Mouse (Mus musculus): ENCODE measurements around the gene Vars. TPM values are rescaled to one million over a fixed set of nuclear protein-coding genes. Genes with fewer than 3 reads are reported as not detected.

Vars gene
- polyA plus RNA-seq, 1 experiment from 2014 or later = 51.1 TPM

DNA sequence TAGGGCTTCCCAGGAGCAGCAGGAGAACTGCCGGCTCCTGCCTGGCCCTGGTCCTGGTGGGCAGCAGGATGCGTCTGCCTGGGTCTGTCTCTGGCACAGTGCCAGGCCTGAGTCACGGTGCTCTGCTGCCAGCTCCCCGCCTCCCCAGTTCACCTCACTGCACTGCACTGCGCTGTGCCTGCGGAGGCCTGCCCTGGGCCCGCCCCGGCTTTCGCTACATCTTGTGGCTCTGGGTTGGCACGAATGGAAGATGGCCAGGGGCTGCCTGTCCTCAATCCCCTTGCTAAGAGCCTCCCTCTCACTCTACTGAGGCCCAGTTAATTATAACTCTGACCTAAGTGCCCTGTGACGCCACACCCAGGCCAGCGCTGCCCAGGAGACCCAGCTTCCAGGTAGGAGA lies 15.6 kb downstream of the Vars start, which contains the start of gene Vwa7:
Gene Vwa7 (plus strand): TSS at position 204 of the 400 bp plus-strand sequence.
- peaks cover under 1% of the 10 kb centered on the region; the same call in 1 of the 2 replicates for H3K4me1 ChIP-seq (ENCODE audit: control insufficient read depth, insufficient read depth, low read length)
- no peak within 1 kb of the TSS for H3K27ac ChIP-seq (replicated peaks; ENCODE audit: low read depth, low read length)
- H3K4me2 ChIP-seq (ENCODE audit: low read length) = no peak within 1 kb of the TSS
- DNase-seq (peak; percentile 61), ATAC-seq (ENCODE audit: low FRiP score, low TSS enrichment) (peak; percentile 31; the same call in 1 of the 2 replicates)
- no peaks in the 10 kb centered on the region for H3K27me3 ChIP-seq (ENCODE audit: control insufficient read depth, insufficient read depth, low read length)
- 63% methylated on average over 12 of the region's 12 CpGs for WGBS
- no peak within 1 kb of the TSS for H3K4me3 ChIP-seq (replicated peaks; ENCODE audit: low read depth, low read length)
- no peaks in the 10 kb centered on the region for H3K9me3 ChIP-seq (ENCODE audit: control insufficient read depth, low read length)
- H3K9ac ChIP-seq (replicated peaks; ENCODE audit: low read length) = no peak within 1 kb of the TSS; the same call in 1 of the 2 replicates
- H3K36me3 ChIP-seq (ENCODE audit: control insufficient read depth, insufficient read depth, low read length) = peaks cover 56% of the 10 kb centered on the region

DNA sequence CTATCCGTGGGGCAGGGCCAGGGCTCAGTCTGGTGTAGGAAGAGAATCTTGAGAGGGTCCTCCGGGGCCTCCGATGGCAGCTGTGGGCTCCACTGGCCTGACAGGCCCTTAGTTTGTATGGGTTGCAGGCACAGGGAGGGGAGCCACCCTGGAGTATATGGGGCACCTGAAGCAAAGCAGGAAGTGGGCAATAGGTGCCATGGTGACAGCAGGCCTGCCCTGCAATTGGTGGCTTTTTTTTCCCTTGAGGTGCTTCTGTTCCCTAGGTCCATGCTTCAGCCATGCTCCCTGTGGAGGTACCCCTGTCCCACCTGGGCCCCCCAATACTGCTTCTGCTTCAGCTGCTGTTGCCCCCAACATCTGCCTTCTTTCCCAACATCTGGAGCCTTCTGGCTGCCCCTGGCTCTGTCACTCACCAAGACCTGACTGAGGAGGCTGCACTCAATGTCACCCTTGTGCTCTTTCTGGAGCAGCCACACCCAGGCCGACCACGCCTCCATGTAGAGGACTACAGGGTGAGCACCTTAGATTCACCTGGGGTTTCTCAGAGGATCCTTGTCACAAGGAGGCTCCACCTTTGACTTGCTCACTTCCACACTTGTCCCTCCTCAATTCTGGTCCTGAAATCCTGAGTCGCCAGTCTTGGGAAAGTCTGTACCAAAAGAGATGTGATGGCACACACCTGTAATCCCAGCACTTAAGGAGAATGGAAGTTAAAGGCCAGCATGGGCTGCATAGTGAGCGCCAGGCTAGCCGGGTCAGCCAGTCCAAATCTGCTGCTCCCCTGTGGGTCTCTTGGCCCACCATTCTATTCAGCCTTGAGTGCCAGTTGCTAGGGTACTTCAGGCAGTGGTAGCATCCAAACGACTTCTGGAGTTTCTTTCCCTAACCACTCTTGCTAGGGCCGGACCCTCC lies 16.3 kb downstream of the Vars start:
- H3K9me3 ChIP-seq (ENCODE audit: control insufficient read depth, low read length) = no peaks in the 10 kb centered on the region

GRCm38 (mm10) chr17:35017706-35018030 lies 16.9 kb downstream of the Vars start:
- Histone ChIP-seq H3K27me3 (ENCODE audit: control insufficient read depth, insufficient read depth, low read length) (no peaks in the 10 kb centered on the region), H3K4me2 (ENCODE audit: low read length) (no peak overlapping the region)
- no peak for DNase-seq

More for the DNA sequence above, 16.3 kb downstream of the Vars start:
- ATAC-seq (ENCODE audit: low FRiP score, low TSS enrichment) (no peak), DNase-seq (no peak)
- Histone ChIP-seq H3K4me2 (ENCODE audit: low read length) (no peak overlapping the region), H3K9ac (replicated peaks; ENCODE audit: low read length) (no peak overlapping the region; the same call in 1 of the 2 replicates), H3K27ac (replicated peaks; ENCODE audit: low read depth, low read length) (no peak overlapping the region), H3K27me3 (ENCODE audit: control insufficient read depth, insufficient read depth, low read length) (no peaks in the 10 kb centered on the region), H3K4me1 (ENCODE audit: control insufficient read depth, insufficient read depth, low read length) (peaks cover 3% of the 10 kb centered on the region; the same call in 1 of the 2 replicates), H3K4me3 (replicated peaks; ENCODE audit: low read depth, low read length) (no peak overlapping the region), H3K36me3 (ENCODE audit: control insufficient read depth, insufficient read depth, low read length) (peaks cover 49% of the 10 kb centered on the region)
- WGBS = 82% methylated on average over 10 of the region's 10 CpGs

DNA sequence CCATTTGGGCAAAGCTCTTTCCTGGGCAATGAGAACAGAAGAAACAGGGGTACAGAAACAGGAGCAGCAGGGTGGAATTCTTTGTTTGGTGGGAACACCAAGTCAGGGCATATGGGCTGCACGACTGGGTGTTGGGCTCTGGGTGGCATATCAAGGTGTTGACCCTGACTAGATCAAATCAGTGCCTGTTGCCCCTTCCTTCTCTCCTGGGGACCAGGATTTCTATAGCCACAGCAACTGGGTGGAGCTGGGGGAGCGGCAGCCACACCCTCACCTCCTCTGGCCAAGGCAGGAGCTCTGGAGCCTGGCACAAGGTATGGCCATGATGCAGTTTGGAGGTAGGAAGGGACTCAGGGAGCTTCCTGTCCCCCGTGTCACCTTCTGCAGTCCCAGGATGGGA lies 17.4 kb downstream of the Vars start:
- Histone ChIP-seq H3K9ac (replicated peaks; ENCODE audit: low read length) (no peak overlapping the region), H3K36me3 (ENCODE audit: control insufficient read depth, insufficient read depth, low read length) (peaks cover 38% of the 10 kb centered on the region), H3K9me3 (ENCODE audit: control insufficient read depth, low read length) (no peaks in the 10 kb centered on the region), H3K4me1 (ENCODE audit: control insufficient read depth, insufficient read depth, low read length) (peaks cover 3% of the 10 kb centered on the region; the same call in 1 of the 2 replicates), H3K4me2 (ENCODE audit: low read length) (no peak overlapping the region), H3K27me3 (ENCODE audit: control insufficient read depth, insufficient read depth, low read length) (no peaks in the 10 kb centered on the region), H3K4me3 (replicated peaks; ENCODE audit: low read depth, low read length) (no peak overlapping the region), H3K27ac (replicated peaks; ENCODE audit: low read depth, low read length) (no peak overlapping the region)
- ATAC-seq (ENCODE audit: low FRiP score, low TSS enrichment) = no peak
- DNase-seq = no peak
- WGBS = 70% methylated on average over 3 of the region's 3 CpGs

More at GRCm38 (mm10) chr17:35017706-35018030, 16.9 kb downstream of the Vars start:
- Histone ChIP-seq H3K9me3 (ENCODE audit: control insufficient read depth, low read length) (no peaks in the 10 kb centered on the region), H3K27ac (replicated peaks; ENCODE audit: low read depth, low read length) (no peak overlapping the region), H3K9ac (replicated peaks; ENCODE audit: low read length) (no peak overlapping the region), H3K4me1 (ENCODE audit: control insufficient read depth, insufficient read depth, low read length) (peaks cover 3% of the 10 kb centered on the region; the same call in 1 of the 2 replicates), H3K4me3 (replicated peaks; ENCODE audit: low read depth, low read length) (no peak overlapping the region), H3K36me3 (ENCODE audit: control insufficient read depth, insufficient read depth, low read length) (peaks cover 43% of the 10 kb centered on the region)
- WGBS = 77% methylated on average over 14 of the region's 14 CpGs
- ATAC-seq (ENCODE audit: low FRiP score, low TSS enrichment) = no peak

GRCm38 (mm10) chr17:35019894-35020293 lies 19.1 kb downstream of the Vars start:
- Histone ChIP-seq H3K27ac (replicated peaks; ENCODE audit: low read depth, low read length) (no peak overlapping the region), H3K4me1 (ENCODE audit: control insufficient read depth, insufficient read depth, low read length) (peaks cover 3% of the 10 kb centered on the region; the same call in 1 of the 2 replicates), H3K36me3 (ENCODE audit: control insufficient read depth, insufficient read depth, low read length) (peaks cover 21% of the 10 kb centered on the region), H3K4me3 (replicated peaks; ENCODE audit: low read depth, low read length) (no peak overlapping the region), H3K27me3 (ENCODE audit: control insufficient read depth, insufficient read depth, low read length) (no peaks in the 10 kb centered on the region), H3K9ac (replicated peaks; ENCODE audit: low read length) (no peak overlapping the region), H3K4me2 (ENCODE audit: low read length) (no peak overlapping the region), H3K9me3 (ENCODE audit: control insufficient read depth, low read length) (no peaks in the 10 kb centered on the region)
- WGBS = 72% methylated on average over 11 of the region's 11 CpGs
- no peak for DNase-seq
- ATAC-seq (ENCODE audit: low FRiP score, low TSS enrichment) = no peak

DNA sequence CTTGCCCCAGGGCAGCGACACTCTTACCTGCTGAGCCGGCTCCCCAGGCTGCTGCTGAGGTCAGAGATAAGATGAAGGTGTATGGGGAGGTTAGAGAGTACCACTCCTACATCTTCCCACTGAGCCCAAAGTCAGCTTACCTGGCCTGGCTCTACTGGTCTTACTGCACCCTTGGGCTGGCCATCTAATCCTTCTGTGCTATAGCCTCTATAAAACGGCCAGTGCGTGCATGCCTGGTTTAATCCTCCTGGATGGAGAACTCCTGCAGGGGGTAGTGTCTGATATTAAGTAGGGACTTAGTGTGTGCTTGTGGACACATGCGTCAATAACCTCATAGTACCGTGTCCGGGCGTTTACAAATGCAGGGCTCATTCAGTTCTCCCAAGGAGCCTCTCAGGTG lies 19.8 kb downstream of the Vars start:
- no peak overlapping the region for H3K9ac ChIP-seq (replicated peaks; ENCODE audit: low read length)
- DNase-seq (no peak), ATAC-seq (ENCODE audit: low FRiP score, low TSS enrichment) (no peak)
- no peak overlapping the region for H3K4me2 ChIP-seq (ENCODE audit: low read length)
- H3K27ac ChIP-seq (replicated peaks; ENCODE audit: low read depth, low read length) = no peak overlapping the region
- peaks cover 14% of the 10 kb centered on the region for H3K36me3 ChIP-seq (ENCODE audit: control insufficient read depth, insufficient read depth, low read length)
- no peaks in the 10 kb centered on the region for H3K27me3 ChIP-seq (ENCODE audit: control insufficient read depth, insufficient read depth, low read length)
- no peaks in the 10 kb centered on the region for H3K9me3 ChIP-seq (ENCODE audit: control insufficient read depth, low read length)
- H3K4me3 ChIP-seq (replicated peaks; ENCODE audit: low read depth, low read length) = no peak overlapping the region
- peaks cover 3% of the 10 kb centered on the region; the same call in 1 of the 2 replicates for H3K4me1 ChIP-seq (ENCODE audit: control insufficient read depth, insufficient read depth, low read length)
- WGBS = 80% methylated on average over 8 of the region's 8 CpGs

DNA sequence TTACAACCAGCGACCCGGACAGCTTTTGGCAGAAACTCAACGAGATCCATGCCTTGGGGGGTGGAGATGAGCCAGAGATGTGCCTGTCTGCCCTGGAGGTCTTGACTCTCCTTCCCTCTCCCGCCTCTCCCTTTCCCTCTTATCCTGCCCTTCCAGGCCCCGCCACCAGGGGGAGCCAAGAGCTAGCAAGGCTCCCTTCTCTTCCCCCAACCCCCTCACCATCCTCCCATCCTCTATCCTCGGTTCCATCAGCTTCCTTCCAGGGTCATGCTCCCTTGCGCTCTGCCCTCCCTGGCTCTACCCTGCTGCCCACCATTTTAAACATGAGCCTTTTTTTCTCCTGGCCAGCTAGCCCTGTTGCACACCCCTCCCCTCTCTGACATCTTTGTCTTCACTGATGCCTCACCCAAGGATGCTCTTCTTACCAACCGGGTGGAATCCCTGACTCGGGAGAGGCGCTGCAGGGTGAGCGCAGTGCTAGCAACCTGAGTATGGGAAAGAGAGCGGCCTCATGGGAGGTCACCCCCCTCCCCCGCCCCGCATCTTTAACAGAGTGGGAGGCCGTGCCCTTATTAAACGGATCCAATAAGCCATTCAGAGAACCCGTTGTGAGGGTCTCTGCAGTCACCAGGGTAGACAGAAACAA lies 20.5 kb downstream of the Vars start:
- Histone ChIP-seq H3K4me3 (replicated peaks; ENCODE audit: low read depth, low read length) (no peak overlapping the region), H3K9ac (replicated peaks; ENCODE audit: low read length) (no peak overlapping the region), H3K36me3 (ENCODE audit: control insufficient read depth, insufficient read depth, low read length) (peaks cover 7% of the 10 kb centered on the region; the same call in 1 of the 2 replicates), H3K4me2 (ENCODE audit: low read length) (peak overlapping the region; percentile 13), H3K27ac (replicated peaks; ENCODE audit: low read depth, low read length) (0 out of 2 replicates have a peak overlapping the region, but pooled peaks have one; percentile 1), H3K4me1 (ENCODE audit: control insufficient read depth, insufficient read depth, low read length) (peaks cover 3% of the 10 kb centered on the region; the same call in 1 of the 2 replicates), H3K27me3 (ENCODE audit: control insufficient read depth, insufficient read depth, low read length) (no peaks in the 10 kb centered on the region), H3K9me3 (ENCODE audit: control insufficient read depth, low read length) (no peaks in the 10 kb centered on the region)
- DNase-seq (peak; percentile 85), ATAC-seq (ENCODE audit: low FRiP score, low TSS enrichment) (peak; percentile 44; the same call in 1 of the 2 replicates)
- 3% methylated on average over 17 of the region's 17 CpGs for WGBS

- Histone ChIP-seq H3K4me3 (replicated peaks; ENCODE audit: low read depth, low read length) (no peak overlapping the region), H3K27me3 (ENCODE audit: control insufficient read depth, insufficient read depth, low read length) (no peaks in the 10 kb centered on the region), H3K9ac (replicated peaks; ENCODE audit: low read length) (no peak overlapping the region), H3K4me1 (ENCODE audit: control insufficient read depth, insufficient read depth, low read length) (peaks cover 3% of the 10 kb centered on the region; the same call in 1 of the 2 replicates), H3K36me3 (ENCODE audit: control insufficient read depth, insufficient read depth, low read length) (peaks cover 5% of the 10 kb centered on the region; the same call in 1 of the 2 replicates), H3K9me3 (ENCODE audit: control insufficient read depth, low read length) (no peaks in the 10 kb centered on the region), H3K4me2 (ENCODE audit: low read length) (no peak overlapping the region), H3K27ac (replicated peaks; ENCODE audit: low read depth, low read length) (0 out of 2 replicates have a peak overlapping the region, but pooled peaks have one; percentile 1)
- ATAC-seq (ENCODE audit: low FRiP score, low TSS enrichment) (no peak), DNase-seq (no peak)
- WGBS = 47% methylated on average over 6 of the region's 6 CpGs
These were observed 21.2 kb downstream of the Vars start for GRCm38 (mm10) chr17:35021842-35022477.
